10 mouse cellular contexts compared by ENCODE assay signal in genomic region chr11:100891256-100892123, GRCm38 (mm10). TPM values are rescaled to one million over a fixed set of nuclear protein-coding genes. Genes with fewer than 3 reads are reported as not detected.
A peak's percentile ranks its signal among the peaks of the same experiment; 100 is the strongest.
DNase-seq lines count a peak whose midpoint lies in the region; ATAC-seq lines count a peak whose summit lies in the region.
"Had no signal": no experiment of that assay in that cellular context is flagged by ENCODE, and none has a peak within 500 bp of the region (broad histone marks: within the 10 kb centered on the region; RNA-seq: fewer than 3 reads in every experiment).

No protein-coding gene starts in this region.

- intact Hi-C loops in heart, postnatal 14 days (cut with DNase I) = loop anchor here (2.0 to 10.0 kb wide), 2 partner anchors 167 to 283 kb away; partner anchors contain the start of genes Ccr10, Cntnap1 and Plekhh3

- H3K4me1 ChIP-seq in heart, embryonic 11.5 days (ENCODE audit: control insufficient read depth, insufficient read depth, low read length) = peaks cover 34% of the 10 kb centered on the region
- H3K4me1 ChIP-seq in liver, embryonic 16.5 days (ENCODE audit: control insufficient read depth, low read depth, low read length) = peaks cover 54% of the 10 kb centered on the region

- 40% methylated on average over 15 of the region's 15 CpGs for WGBS in heart, embryonic 11.5 days (ENCODE audit: insufficient replicate concordance)
- 19% methylated on average over 15 of the region's 15 CpGs for WGBS in liver, embryonic 16.5 days (ENCODE audit: insufficient replicate concordance)

- H3K9ac ChIP-seq in heart, embryonic 11.5 days (ENCODE audit: low read depth, low read length) = peak overlapping the region; percentile 18
- H3K9ac ChIP-seq in liver, embryonic 16.5 days (ENCODE audit: low read depth, low read length) = peak overlapping the region; percentile 40

- H3K4me3 ChIP-seq in heart, embryonic 11.5 days (ENCODE audit: low read depth, low read length) = no peak overlapping the region
- peak overlapping the region; percentile 19 for H3K4me3 ChIP-seq in liver, embryonic 16.5 days (ENCODE audit: low read depth, low read length)

- no peaks in the 10 kb centered on the region for H3K27me3 ChIP-seq in heart, embryonic 11.5 days (ENCODE audit: control insufficient read depth, insufficient read depth, low read length)
- no peaks in the 10 kb centered on the region for H3K27me3 ChIP-seq in liver, embryonic 16.5 days (ENCODE audit: control insufficient read depth, insufficient read depth, low read depth, low read length)

- H3K4me2 ChIP-seq in heart, embryonic 11.5 days = peak overlapping the region; percentile 40
- peak overlapping the region; percentile 54 for H3K4me2 ChIP-seq in liver, embryonic 16.5 days (ENCODE audit: low read depth, low read length)

- H3K9me3 ChIP-seq in heart, embryonic 11.5 days (replicated peaks; ENCODE audit: control insufficient read depth, low read length) = no peaks in the 10 kb centered on the region
- H3K9me3 ChIP-seq in liver, embryonic 16.5 days (replicated peaks; ENCODE audit: control insufficient read depth, low read length) = no peaks in the 10 kb centered on the region

- no peak for DNase-seq in heart, postnatal 14 days
- DNase-seq in 416B (ENCODE audit: low read depth) = peak; percentile 97
- peak; percentile 85 for DNase-seq in c-Kit-positive CD71-positive TER-119-negative erythroid progenitor cells, embryonic 14.5 days (ENCODE audit: low read depth)
- DNase-seq in cerebellum, adult 8-10 months = no peak
- DNase-seq in right cerebral cortex, adult 2 months (ENCODE audit: low spot score in 2 of 2) = no peak
- DNase-seq: cerebellum, adult 11 months; layer of hippocampus, postnatal 36 days had no signal

- H3K27ac ChIP-seq in heart, embryonic 11.5 days (ENCODE audit: low read depth, low read length) = peak overlapping the region; percentile 84
- peak overlapping the region; percentile 73 for H3K27ac ChIP-seq in liver, embryonic 16.5 days (ENCODE audit: low read length)

- ATAC-seq in heart, embryonic 11.5 days (replicated peaks; ENCODE audit: insufficient number of reproducible peaks, low FRiP score, low TSS enrichment) = peak; percentile 81
- ATAC-seq in liver, embryonic 16.5 days (ENCODE audit: low read depth) = peak; percentile 81
- ATAC-seq in monocyte, adult 5-6 weeks (replicated peaks; ENCODE audit: insufficient number of reproducible peaks, low FRiP score, low TSS enrichment, poor library complexity, severe bottlenecking) = no peak

- H3K36me3 ChIP-seq in heart, embryonic 11.5 days (ENCODE audit: control insufficient read depth, insufficient read depth, low read length) = peaks cover 2% of the 10 kb centered on the region
- H3K36me3 ChIP-seq in liver, embryonic 16.5 days (ENCODE audit: control insufficient read depth, insufficient read depth) = peaks cover 6% of the 10 kb centered on the region; the same call in 1 of the 2 replicates

RNA-seq across cellular contexts. Expression of gene Stat5a, which starts 32.3 kb away (rescaled TPM):
- 5.6 and 5.9 TPM in 2 replicates for polyA plus RNA-seq in heart, embryonic 11.5 days (2014; fragmentation: Nextera tagmentation; extraction: Ambion mirVana)
- 10 to 100 TPM; 28.1 to 28.7 TPM for total RNA-seq in heart, postnatal 14 days (2021)
- 8.1 and 8.3 TPM in 2 replicates for polyA plus RNA-seq in liver, embryonic 16.5 days (2015; fragmentation: Nextera tagmentation; extraction: Ambion mirVana)
- total RNA-seq in monocyte, adult 5-6 weeks (2017) = 20.0 to 28.0 TPM (median 25.1 TPM) in 3 replicates

RNA-seq across cellular contexts. Expression of gene Stat5b, which starts 41.0 kb away (rescaled TPM):
- polyA plus RNA-seq in heart, embryonic 11.5 days (2014; fragmentation: Nextera tagmentation; extraction: Ambion mirVana) = 26.4 and 32.0 TPM in 2 replicates
- total RNA-seq in heart, postnatal 14 days (2021) = 10 to 100 TPM; 62.4 to 66.5 TPM
- 21.8 and 22.6 TPM in 2 replicates for polyA plus RNA-seq in liver, embryonic 16.5 days (2015; fragmentation: Nextera tagmentation; extraction: Ambion mirVana)
- total RNA-seq in monocyte, adult 5-6 weeks (2017) = 71.6 to 86.1 TPM (median 75.5 TPM) in 3 replicates

RNA-seq across cellular contexts. Expression of gene Stat3, which starts 47.9 kb away (rescaled TPM):
- polyA plus RNA-seq in heart, embryonic 11.5 days (2014; fragmentation: Nextera tagmentation; extraction: Ambion mirVana) = 45.0 and 49.0 TPM in 2 replicates
- total RNA-seq in heart, postnatal 14 days (2021) = 100 to 1,000 TPM; 103 to 107 TPM
- 32.8 and 39.2 TPM in 2 replicates for polyA plus RNA-seq in liver, embryonic 16.5 days (2015; fragmentation: Nextera tagmentation; extraction: Ambion mirVana)
- total RNA-seq in monocyte, adult 5-6 weeks (2017) = 328 to 413 TPM (median 368 TPM) in 3 replicates

Comparison
In these comparisons a context has a peak if more than half of its experiments do, and no peak if none do; other contexts are left out.
1. DNase-seq: peak in 416B (single experiment) and c-Kit-positive CD71-positive TER-119-negative erythroid progenitor cells, embryonic 14.5 days (single experiment); none in heart, postnatal 14 days (0 of 2), cerebellum, adult 8-10 months (single experiment) and right cerebral cortex, adult 2 months (0 of 2).